In the genomic region with DNA sequence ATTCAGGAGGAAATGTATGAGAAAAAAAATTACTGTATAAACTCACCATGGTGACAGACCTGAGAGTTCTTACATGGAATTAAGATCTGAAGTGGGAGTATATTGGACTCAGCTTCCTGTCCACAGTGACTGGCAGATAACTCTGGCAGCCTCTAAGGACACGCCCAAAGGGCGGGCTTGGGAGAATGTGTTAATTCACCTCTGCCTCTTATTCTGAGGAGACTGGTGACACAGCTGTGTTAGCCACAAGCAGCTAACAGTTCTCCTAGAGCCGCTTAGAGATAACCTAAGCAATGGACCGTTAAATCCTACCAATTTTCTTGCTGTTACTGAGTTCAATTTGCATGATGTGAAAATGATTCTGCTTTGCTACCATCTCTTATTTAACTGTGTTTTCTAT, we compare ENCODE assay signal across 9 mouse cellular contexts.
DNase-seq lines count a peak whose midpoint lies in the region; ATAC-seq and TF ChIP-seq lines count a peak whose summit lies in the region.
"Had no signal": no experiment of that assay in that cellular context is flagged by ENCODE, and none has a peak within 500 bp of the region (broad histone marks: within the 10 kb centered on the region; RNA-seq: fewer than 3 reads in every experiment).

No protein-coding gene starts in this region.

- H3K4me1 ChIP-seq in hindbrain, embryonic 11.5 days (replicated peaks; ENCODE audit: control insufficient read depth, insufficient read depth, low read length) = no peaks in the 10 kb centered on the region
- H3K4me1 ChIP-seq in hindbrain, embryonic 13.5 days (replicated peaks) = peaks cover 6% of the 10 kb centered on the region
- peaks cover 36% of the 10 kb centered on the region for H3K4me1 ChIP-seq in heart, embryonic 12.5 days (replicated peaks)
- H3K4me1 ChIP-seq in liver, postnatal 0 days (ENCODE audit: insufficient read depth) = peaks cover 11% of the 10 kb centered on the region; the same call in 1 of the 2 replicates

- WGBS in hindbrain, embryonic 11.5 days = 51% methylated on average over 4 of the region's 4 CpGs
- WGBS in hindbrain, embryonic 13.5 days = 50% methylated on average over 4 of the region's 4 CpGs
- WGBS in heart, embryonic 12.5 days = 15% methylated on average over 4 of the region's 4 CpGs
- 33% methylated on average over 4 of the region's 4 CpGs for WGBS in liver, postnatal 0 days (ENCODE audit: insufficient replicate concordance)

- H3K27ac ChIP-seq in hindbrain, embryonic 11.5 days (ENCODE audit: low read depth, low read length) = no peak overlapping the region
- H3K27ac ChIP-seq in hindbrain, embryonic 13.5 days = no peak overlapping the region
- H3K27ac ChIP-seq in heart, embryonic 12.5 days (ENCODE audit: poor library complexity, severe bottlenecking) = no peak overlapping the region
- no peak overlapping the region for H3K27ac ChIP-seq in liver, postnatal 0 days (ENCODE audit: low read depth)
- H3K27ac ChIP-seq: lung, embryonic 15.5 days had no signal

- no peak overlapping the region for H3K4me2 ChIP-seq in hindbrain, embryonic 11.5 days (replicated peaks; ENCODE audit: low read depth, low read length)
- no peak overlapping the region for H3K4me2 ChIP-seq in hindbrain, embryonic 13.5 days
- no peak overlapping the region for H3K4me2 ChIP-seq in heart, embryonic 12.5 days
- H3K4me2 ChIP-seq in liver, postnatal 0 days (ENCODE audit: low read depth, low read length) = no peak overlapping the region
- H3K4me2 ChIP-seq: lung, embryonic 15.5 days had no signal

- TF ChIP-seq EP300 in liver, postnatal 0 days (IDR thresholded peaks at IDR 0.05; ENCODE audit: low read depth) = peak; percentile 31; the same call in 1 of the 2 replicates

- ATAC-seq in hindbrain, embryonic 11.5 days (ENCODE audit: low FRiP score) = peak; percentile 55; the same call in 1 of the 2 replicates
- ATAC-seq in hindbrain, embryonic 13.5 days (ENCODE audit: low FRiP score) = no peak; the same call in 1 of the 2 replicates
- ATAC-seq in heart, embryonic 12.5 days (ENCODE audit: insufficient number of reproducible peaks, low FRiP score) = peak; percentile 83
- peak; percentile 91 for ATAC-seq in liver, postnatal 0 days

- no peaks in the 10 kb centered on the region for H3K36me3 ChIP-seq in hindbrain, embryonic 11.5 days (ENCODE audit: control insufficient read depth, insufficient read depth, low read length)
- peaks cover 9% of the 10 kb centered on the region for H3K36me3 ChIP-seq in hindbrain, embryonic 13.5 days
- peaks cover 11% of the 10 kb centered on the region; the same call in 1 of the 2 replicates for H3K36me3 ChIP-seq in heart, embryonic 12.5 days
- peaks cover 87% of the 10 kb centered on the region for H3K36me3 ChIP-seq in liver, postnatal 0 days (replicated peaks; ENCODE audit: insufficient read depth, low read length)

- TF ChIP-seq CTCF in liver, postnatal 0 days (IDR thresholded peaks at IDR 0.05; ENCODE audit: low read depth) = no peak

- no peaks in the 10 kb centered on the region for H3K27me3 ChIP-seq in hindbrain, embryonic 11.5 days (ENCODE audit: control insufficient read depth, insufficient read depth, low read length)
- no peaks in the 10 kb centered on the region for H3K27me3 ChIP-seq in hindbrain, embryonic 13.5 days
- no peaks in the 10 kb centered on the region for H3K27me3 ChIP-seq in heart, embryonic 12.5 days (replicated peaks)
- H3K27me3 ChIP-seq in liver, postnatal 0 days (ENCODE audit: insufficient read depth, low read length) = no peaks in the 10 kb centered on the region
- H3K27me3 ChIP-seq: lung, embryonic 15.5 days had no signal

- peak; percentile 27 for DNase-seq in hindbrain, embryonic 11.5 days (ENCODE audit: low spot score)
- DNase-seq in WW6 (ENCODE audit: low read depth, low spot score) = peak; percentile 18
- peak; percentile 75 for DNase-seq in liver, postnatal 0 days
- DNase-seq in right cerebral cortex, postnatal 10 days (ENCODE audit: low spot score in 2 of 2) = no peak
- DNase-seq in left cerebral cortex, adult 9 months (ENCODE audit: low spot score in 2 of 2) = no peak
- DNase-seq in left cerebral cortex, adult 18-20 months (ENCODE audit: low spot score in 2 of 2) = no peak

- no peak overlapping the region for H3K4me3 ChIP-seq in hindbrain, embryonic 11.5 days (ENCODE audit: low read depth, low read length)
- H3K4me3 ChIP-seq in hindbrain, embryonic 13.5 days = no peak overlapping the region
- H3K4me3 ChIP-seq in heart, embryonic 12.5 days = no peak overlapping the region
- no peak overlapping the region for H3K4me3 ChIP-seq in liver, postnatal 0 days (ENCODE audit: low read depth, low read length)
- H3K4me3 ChIP-seq: lung, embryonic 15.5 days had no signal

- H3K9ac ChIP-seq in hindbrain, embryonic 11.5 days (ENCODE audit: low read depth, low read length) = no peak overlapping the region
- H3K9ac ChIP-seq in hindbrain, embryonic 13.5 days = no peak overlapping the region
- no peak overlapping the region for H3K9ac ChIP-seq in heart, embryonic 12.5 days
- no peak overlapping the region for H3K9ac ChIP-seq in liver, postnatal 0 days (replicated peaks)
- H3K9ac ChIP-seq: lung, embryonic 15.5 days had no signal

- no peaks in the 10 kb centered on the region for H3K9me3 ChIP-seq in hindbrain, embryonic 11.5 days (ENCODE audit: control insufficient read depth, low read length)
- no peaks in the 10 kb centered on the region for H3K9me3 ChIP-seq in hindbrain, embryonic 13.5 days
- H3K9me3 ChIP-seq in heart, embryonic 12.5 days (replicated peaks) = no peaks in the 10 kb centered on the region
- no peaks in the 10 kb centered on the region for H3K9me3 ChIP-seq in liver, postnatal 0 days (ENCODE audit: low read length)
- H3K9me3 ChIP-seq: lung, embryonic 15.5 days had no signal

Comparison
In these comparisons a context has a peak if more than half of its experiments do, and no peak if none do; other contexts are left out.
1. DNase-seq: peak in hindbrain, embryonic 11.5 days (single experiment), WW6 (single experiment) and liver, postnatal 0 days (single experiment); none in right cerebral cortex, postnatal 10 days (0 of 2), left cerebral cortex, adult 9 months (0 of 2) and left cerebral cortex, adult 18-20 months (0 of 2).